Mouse (Mus musculus) E14TG2a.4 (cell line): ENCODE measurements around the gene Magi2.

Experiments
- CTCF ChIP-seq: conservative IDR thresholded peaks from 2 replicates; pipeline ENCODE4 v1.5.1; 2014; ENCODE audit warnings: low read length
- NANOG ChIP-seq: IDR thresholded peaks from 2 replicates; pipeline ENCODE4 v1.6.1; 2014; ENCODE audit warnings: borderline replicate concordance, low read length, mixed read lengths
- POU5F1 ChIP-seq: IDR thresholded peaks from 2 replicates; pipeline ENCODE4 v1.6.1; 2014; ENCODE audit warnings: low read length, borderline replicate concordance

GRCm38 (mm10) chr5:20432148-20432813 lies 1205.4 kb downstream of the Magi2 start:
- TF ChIP-seq CTCF (no peak), POU5F1 (no peak), NANOG (no peak)
